Mouse (Mus musculus) midbrain, postnatal 0 days (tissue): ENCODE results near the gene Cnn1. TPM values are rescaled to one million over a fixed set of nuclear protein-coding genes. Genes with fewer than 3 reads are reported as not detected.

Source experiments
- ATAC-seq: fragments of 200-750 bp; cut with Nextera tagmentation; 2 replicates; pipeline ENCODE4 v1.8.0; 2017; ENCODE audit warnings: moderate number of reproducible peaks, mild to moderate bottlenecking, moderate TSS enrichment, moderate library complexity; ENCODE audit not compliant: low FRiP score
- DNase-seq: peaks from one replicate; pipeline ENCODE4 v3.0.0-alpha.2; 2015; ENCODE audit warnings: low spot score
- H3K27ac ChIP-seq: fragments of 300-500 bp; sonication (generic); 2 replicates; pipeline ENCODE4 v1.5.1; 2014; ENCODE audit warnings: low read depth, mild to moderate bottlenecking, low read length, mixed read lengths
- H3K27me3 ChIP-seq: fragments of 300-500 bp; sonication (generic); 2 replicates; pipeline ENCODE4 v1.6.1; 2014; ENCODE audit warnings: low read length, control low read depth, mixed read lengths; ENCODE audit not compliant: insufficient read depth
- H3K36me3 ChIP-seq: fragments of 300-500 bp; sonication (generic); 2 replicates; pipeline ENCODE4 v1.6.1; 2014; ENCODE audit warnings: low read length, control low read depth, mixed read lengths; ENCODE audit not compliant: insufficient read depth
- H3K4me1 ChIP-seq: fragments of 300-500 bp; sonication (generic); 2 replicates; pipeline ENCODE4 v1.6.1; 2014; ENCODE audit warnings: mild to moderate bottlenecking, control low read depth, antibody characterized with exemption, low read length, mixed read lengths; ENCODE audit not compliant: insufficient read depth
- H3K4me2 ChIP-seq: fragments of 300-500 bp; sonication (generic); 2 replicates; pipeline ENCODE4 v1.6.1; 2014; ENCODE audit warnings: low read depth, mild to moderate bottlenecking, low read length, mixed read lengths; ENCODE audit not compliant: poor library complexity, severe bottlenecking
- H3K4me3 ChIP-seq: fragments of 300-500 bp; sonication (generic); 2 replicates; pipeline ENCODE4 v1.5.1; 2014; ENCODE audit warnings: low read depth, mild to moderate bottlenecking, low read length, moderate library complexity
- H3K9ac ChIP-seq: fragments of 300-500 bp; sonication (generic); replicated peaks from 2 replicates; pipeline ENCODE4 v1.6.1; 2014; ENCODE audit warnings: mild to moderate bottlenecking, low read length, moderate library complexity, mixed read lengths; ENCODE audit not compliant: poor library complexity, severe bottlenecking
- H3K9me3 ChIP-seq: fragments of 300-500 bp; sonication (generic); 2 replicates; pipeline ENCODE4 v1.6.1; 2016; ENCODE audit warnings: low read length, control low read depth
- CTCF ChIP-seq: IDR thresholded peaks from 2 replicates; pipeline ENCODE4 v1.5.1; 2016; ENCODE audit warnings: antibody characterized with exemption, mild to moderate bottlenecking
- WGBS: fragments of 180-500 bp; shearing (Covaris S2); extraction: QIAGEN DNeasy Blood & Tissue Kit; methylation state at CpG from one replicate; pipeline ENCODE4 v1.1.7; 2014; 5-methylcytosine and 5-hydroxymethylcytosine counted together
- polyA plus RNA-seq: library from polyadenylated mRNA; unstranded; fragments of >200 nt; fragmentation: Nextera tagmentation; extraction: Ambion mirVana; gene quantifications from 2 replicates; pipeline ENCODE4 v1.2.1, GENCODE M21; 2015
- total RNA-seq: library from RNA; depleted of rRNA; stranded (reverse); fragments of >200 nt; gene quantifications from 2 replicates; pipeline ENCODE4 v1.2.3, GENCODE M21; 2014

Gene Cnn1
- total and polyA plus RNA-seq, 2 experiments from 2014 or later = 0.77 to 1.2 TPM

DNA sequence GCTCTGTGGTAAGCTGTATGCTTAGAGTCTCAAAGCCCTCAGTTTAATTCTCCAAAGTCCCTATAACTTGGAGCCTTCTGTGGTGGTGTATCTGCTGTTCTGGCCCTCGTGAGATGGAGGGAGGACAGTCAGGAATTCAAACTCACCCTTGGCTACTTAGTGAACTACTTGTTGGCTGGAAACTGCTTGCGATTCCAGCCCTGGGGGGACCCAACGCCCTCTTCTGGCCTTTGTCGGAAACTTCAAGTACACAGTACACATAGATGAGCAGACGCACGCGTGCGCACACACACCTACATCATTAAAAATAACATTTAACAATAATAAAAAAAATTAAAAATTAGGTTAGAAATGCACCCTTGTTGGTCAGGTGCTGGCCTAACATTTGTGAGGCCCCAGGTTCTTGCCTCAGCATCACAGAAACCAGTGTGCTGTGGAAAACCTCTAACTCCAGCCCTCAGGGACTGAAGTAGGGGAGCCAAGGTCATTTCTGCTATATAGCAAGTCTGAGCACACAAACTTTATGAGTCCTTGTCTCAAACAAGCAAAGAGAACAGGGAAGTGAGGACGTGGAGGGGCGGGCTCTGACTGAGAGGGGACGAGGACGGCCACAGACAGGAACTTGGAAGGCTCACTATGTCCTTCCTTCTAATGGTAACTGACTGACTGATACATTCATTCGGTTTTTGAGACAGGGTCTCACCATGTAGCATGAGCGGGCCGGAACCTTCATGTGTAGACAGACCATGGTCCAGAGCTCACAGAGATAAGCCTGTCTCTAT lies 26.4 kb downstream of the Cnn1 start:
- ATAC-seq = no peak
- Histone ChIP-seq H3K4me2 (no peak overlapping the region), H3K4me3 (no peak overlapping the region), H3K36me3 (no peaks in the 10 kb centered on the region), H3K4me1 (no peaks in the 10 kb centered on the region), H3K9ac (no peak overlapping the region), H3K27me3 (peaks cover 1% of the 10 kb centered on the region; the same call in 1 of the 2 replicates), H3K9me3 (no peaks in the 10 kb centered on the region), H3K27ac (no peak overlapping the region)
- no peak for DNase-seq
- TF ChIP-seq CTCF = no peak
- 87% methylated on average over 15 of the region's 15 CpGs for WGBS

DNA sequence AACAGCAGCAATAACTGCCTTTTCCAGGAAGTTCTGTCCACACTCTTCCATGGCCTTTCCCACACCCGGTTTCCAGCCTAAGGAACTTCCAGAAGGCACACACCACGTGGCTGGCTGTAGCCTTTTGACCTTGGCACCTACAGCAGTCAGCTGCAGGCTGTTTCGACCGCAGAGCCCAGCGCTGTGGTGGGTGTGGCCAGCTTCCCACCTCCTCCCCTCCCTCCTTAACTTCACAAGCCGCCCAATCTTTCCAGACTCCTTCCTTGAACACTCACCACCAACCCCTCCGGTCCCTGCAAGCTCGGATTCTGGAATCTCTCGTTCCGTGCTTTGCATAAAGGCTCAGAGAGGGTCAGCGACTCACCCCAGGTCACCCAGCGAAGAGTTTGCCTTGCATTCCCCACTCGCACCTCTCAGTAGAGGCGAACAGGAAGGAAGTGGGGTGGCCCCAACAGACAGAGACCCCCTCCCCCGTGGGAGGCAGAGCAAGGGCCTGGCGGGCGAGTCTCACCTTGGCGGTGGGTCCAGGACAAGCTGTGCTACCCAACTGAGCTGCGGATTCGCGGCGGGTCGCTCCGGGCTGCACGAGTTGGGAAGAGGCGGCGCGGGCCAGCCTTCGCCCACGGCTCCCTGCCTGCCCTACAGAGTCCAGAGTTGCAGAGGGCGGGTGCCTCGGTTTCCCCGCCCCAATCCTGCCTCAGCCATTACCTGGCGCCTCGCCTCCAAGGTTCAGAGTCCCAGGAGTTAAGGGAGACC lies 32.4 kb downstream of the Cnn1 start:
- Histone ChIP-seq H3K36me3 (no peaks in the 10 kb centered on the region), H3K4me2 (peak overlapping the region; percentile 26), H3K27ac (no peak overlapping the region), H3K4me1 (no peaks in the 10 kb centered on the region), H3K9me3 (no peaks in the 10 kb centered on the region), H3K27me3 (peaks cover 22% of the 10 kb centered on the region), H3K4me3 (peak overlapping the region; percentile 10), H3K9ac (no peak overlapping the region)
- TF ChIP-seq CTCF = no peak
- ATAC-seq (no peak), DNase-seq (no peak)
- 2% methylated on average over 32 of the region's 35 CpGs for WGBS

DNA sequence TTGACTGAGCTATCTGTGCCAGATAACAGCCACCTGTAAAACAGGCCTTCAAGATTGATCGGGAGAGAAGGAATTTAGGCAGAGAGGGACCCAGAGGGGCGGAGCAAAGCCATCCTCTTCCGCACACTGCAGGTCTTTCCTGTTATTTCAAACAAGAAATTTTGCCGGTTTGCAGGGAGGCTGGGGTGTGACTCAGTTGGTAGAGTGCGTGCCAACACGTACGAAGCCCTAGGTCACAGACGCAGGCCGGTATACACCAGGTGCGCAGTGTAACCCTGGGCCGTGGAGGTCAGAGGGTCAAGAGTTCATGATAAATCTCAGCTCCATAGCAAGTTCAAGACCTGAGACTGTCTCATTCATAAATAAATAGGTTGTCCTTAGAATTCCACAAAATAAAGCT lies 33.2 kb downstream of the Cnn1 start:
- H3K9ac ChIP-seq = no peak overlapping the region
- DNase-seq (no peak), ATAC-seq (no peak)
- WGBS = 58% methylated on average over 11 of the region's 11 CpGs
- peak overlapping the region; percentile 26 for H3K4me2 ChIP-seq
- no peak overlapping the region for H3K27ac ChIP-seq
- peaks cover 22% of the 10 kb centered on the region for H3K27me3 ChIP-seq
- no peaks in the 10 kb centered on the region for H3K36me3 ChIP-seq
- peak overlapping the region; percentile 10; the same call in 1 of the 2 replicates for H3K4me3 ChIP-seq
- TF ChIP-seq CTCF = no peak
- H3K9me3 ChIP-seq = no peaks in the 10 kb centered on the region
- H3K4me1 ChIP-seq = no peaks in the 10 kb centered on the region

DNA sequence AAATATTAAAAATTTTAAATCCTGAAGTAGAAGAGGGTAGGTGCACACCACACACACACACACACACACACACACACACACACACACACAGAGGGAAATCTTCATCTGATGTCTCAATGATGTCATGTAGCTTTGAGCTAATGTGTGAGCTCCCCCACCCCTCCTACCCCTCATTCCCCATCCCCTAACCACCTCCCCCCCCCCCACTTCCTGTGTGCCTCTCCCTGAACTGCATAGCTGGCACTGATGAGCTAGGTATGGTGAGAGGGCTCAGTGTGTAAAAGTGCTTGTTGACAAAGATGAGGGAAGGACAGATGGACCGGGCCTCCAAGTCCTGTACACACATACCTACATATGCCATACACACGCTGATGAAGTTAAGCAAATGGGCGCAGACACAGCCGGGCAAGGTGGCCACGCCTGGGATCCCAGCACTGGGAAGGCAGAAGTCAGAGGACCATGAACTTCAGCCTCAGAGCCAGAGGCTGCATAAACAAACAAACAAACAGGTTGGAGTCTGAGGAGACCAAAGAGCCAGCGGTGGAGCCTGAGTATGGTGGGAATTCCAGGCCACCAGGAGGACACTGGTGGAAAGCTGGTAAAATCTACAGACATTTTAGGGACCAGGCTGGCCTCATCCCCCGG lies 35.4 kb downstream of the Cnn1 start:
- Histone ChIP-seq H3K4me2 (no peak overlapping the region), H3K36me3 (no peaks in the 10 kb centered on the region), H3K27ac (no peak overlapping the region), H3K9me3 (no peaks in the 10 kb centered on the region), H3K27me3 (peaks cover 22% of the 10 kb centered on the region), H3K4me3 (no peak overlapping the region), H3K4me1 (no peaks in the 10 kb centered on the region), H3K9ac (no peak overlapping the region)
- no peak for DNase-seq
- TF ChIP-seq CTCF = no peak
- 89% methylated on average over 7 of the region's 7 CpGs for WGBS
- no peak for ATAC-seq

DNA sequence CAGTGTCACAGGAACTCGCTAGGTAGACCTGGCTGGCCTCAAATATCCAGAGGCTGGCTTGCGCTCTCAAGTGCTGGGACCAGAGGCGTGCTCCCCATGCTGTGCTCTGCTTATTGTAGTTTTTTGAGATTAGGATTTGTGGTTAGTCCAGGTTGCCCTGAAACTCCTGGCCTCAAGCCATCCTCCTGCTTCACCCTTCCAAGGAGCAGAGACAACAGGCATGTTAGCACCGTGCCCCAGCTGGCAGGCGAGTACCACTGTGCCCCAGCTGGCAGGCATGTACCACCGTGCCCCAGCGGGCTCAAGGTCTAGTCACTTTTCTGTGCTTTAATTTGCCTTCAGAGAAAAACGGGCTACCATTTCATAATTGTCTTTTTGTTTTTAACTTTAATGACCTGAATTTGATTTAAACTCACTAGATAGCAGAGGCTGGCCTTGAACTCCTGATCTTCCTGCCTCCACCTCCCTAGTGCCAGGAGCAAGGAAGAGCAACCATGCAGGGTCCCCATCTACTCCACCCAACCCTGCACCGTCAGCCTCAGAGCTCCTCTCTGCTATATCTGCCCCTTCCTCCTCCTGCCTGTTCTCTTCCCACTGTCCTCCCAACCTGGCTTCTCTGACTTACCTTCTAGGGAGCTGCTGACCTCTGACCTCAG lies 36.1 kb downstream of the Cnn1 start:
- 79% methylated on average over 9 of the region's 9 CpGs for WGBS
- DNase-seq (no peak), ATAC-seq (no peak)
- Histone ChIP-seq H3K27ac (no peak overlapping the region), H3K4me1 (no peaks in the 10 kb centered on the region), H3K4me2 (no peak overlapping the region), H3K9ac (no peak overlapping the region), H3K4me3 (no peak overlapping the region), H3K9me3 (no peaks in the 10 kb centered on the region), H3K36me3 (no peaks in the 10 kb centered on the region), H3K27me3 (peaks cover 22% of the 10 kb centered on the region)
- no peak for TF ChIP-seq CTCF
